Mouse (Mus musculus) olfactory bulb, adult 2 months (tissue): ENCODE measurements around the gene Mapk6.

Source experiments
- CTCF ChIP-seq: fragments of 200-500 bp; IDR thresholded peaks from 2 replicates; pipeline ENCODE4 v1.5.1; 2012; ENCODE audit warnings: low read depth, mild to moderate bottlenecking, low read length, moderate library complexity; ENCODE audit not compliant: insufficient read depth
- POLR2A ChIP-seq: fragments of 200-500 bp; IDR thresholded peaks from 2 replicates; pipeline ENCODE4 v1.6.1; 2012; ENCODE audit warnings: mild to moderate bottlenecking, low read depth, low read length, moderate library complexity; ENCODE audit not compliant: insufficient read depth

DNA sequence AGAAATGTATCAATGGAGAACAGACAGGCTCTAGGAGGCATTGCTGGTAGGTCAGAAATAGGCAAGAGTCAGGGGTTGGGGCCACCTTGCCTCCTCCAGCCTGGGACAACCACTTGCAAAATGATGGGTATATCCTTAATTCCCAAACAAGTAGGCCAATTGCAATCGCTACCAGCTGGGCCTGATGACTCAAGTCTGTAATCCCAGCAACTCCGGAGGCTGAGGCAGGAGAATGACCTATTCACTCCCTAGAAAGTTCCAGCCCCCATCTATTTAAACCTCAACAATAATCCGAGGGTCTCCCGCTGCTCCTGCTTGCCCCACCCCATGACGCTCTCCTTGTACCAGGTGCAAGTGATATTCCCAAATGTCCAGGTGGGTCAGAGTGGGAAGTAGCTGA lies 62.3 kb downstream of the Mapk6 start, which contains the start of gene Bcl2l10:
- no peak for TF ChIP-seq POLR2A
- no peak for TF ChIP-seq CTCF
